Mouse (Mus musculus) embryo, embryonic 10 days (tissue): ENCODE measurements around the gene Mlh3.

Experiments used
- DNase-seq: peaks from one replicate; pipeline ENCODE4 v3.0.0-alpha.2; 2015; ENCODE audit warnings: low spot score

Gene Mlh3

DNA sequence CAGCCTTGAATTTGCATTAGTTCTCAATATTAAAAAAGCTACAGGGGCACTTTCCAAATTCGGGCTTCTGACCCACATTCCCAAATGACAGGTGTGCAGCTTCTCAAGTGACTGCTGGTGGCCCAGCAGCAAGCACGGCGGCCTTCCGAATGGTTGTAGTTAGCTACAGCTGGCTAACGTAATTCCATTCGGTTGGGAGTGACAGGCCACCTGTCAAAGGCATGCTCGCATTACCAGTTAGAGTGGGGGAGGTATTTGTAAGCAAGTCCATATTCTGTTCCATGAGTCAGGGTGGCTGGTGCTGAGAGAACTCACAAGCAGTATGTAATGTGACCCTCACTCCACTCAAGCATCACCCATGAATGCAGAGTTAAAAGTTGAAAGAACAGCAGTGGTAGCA lies 43.2 kb downstream of the Mlh3 start:
- peak; percentile 24 for DNase-seq

DNA sequence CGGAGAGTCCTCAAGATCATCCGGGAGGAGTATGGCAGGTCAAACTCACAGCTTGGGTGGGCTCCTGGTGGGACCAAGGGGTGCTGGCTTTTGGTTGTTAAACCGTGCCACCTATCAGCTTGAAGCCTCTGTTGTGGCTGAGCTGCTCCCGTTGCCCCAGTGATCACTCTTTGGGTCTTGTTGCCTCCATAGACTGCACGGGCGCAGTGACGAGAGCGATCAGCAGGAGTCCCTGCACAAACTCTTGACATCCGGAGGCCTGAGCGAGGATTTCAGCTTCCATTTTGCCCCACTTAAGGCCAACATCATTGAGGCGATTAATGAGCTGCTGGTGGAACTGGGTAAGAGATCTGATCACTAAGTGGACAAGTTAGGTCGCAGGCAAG lies 50.5 kb downstream of the Mlh3 start:
- DNase-seq: peak; percentile 35

DNA sequence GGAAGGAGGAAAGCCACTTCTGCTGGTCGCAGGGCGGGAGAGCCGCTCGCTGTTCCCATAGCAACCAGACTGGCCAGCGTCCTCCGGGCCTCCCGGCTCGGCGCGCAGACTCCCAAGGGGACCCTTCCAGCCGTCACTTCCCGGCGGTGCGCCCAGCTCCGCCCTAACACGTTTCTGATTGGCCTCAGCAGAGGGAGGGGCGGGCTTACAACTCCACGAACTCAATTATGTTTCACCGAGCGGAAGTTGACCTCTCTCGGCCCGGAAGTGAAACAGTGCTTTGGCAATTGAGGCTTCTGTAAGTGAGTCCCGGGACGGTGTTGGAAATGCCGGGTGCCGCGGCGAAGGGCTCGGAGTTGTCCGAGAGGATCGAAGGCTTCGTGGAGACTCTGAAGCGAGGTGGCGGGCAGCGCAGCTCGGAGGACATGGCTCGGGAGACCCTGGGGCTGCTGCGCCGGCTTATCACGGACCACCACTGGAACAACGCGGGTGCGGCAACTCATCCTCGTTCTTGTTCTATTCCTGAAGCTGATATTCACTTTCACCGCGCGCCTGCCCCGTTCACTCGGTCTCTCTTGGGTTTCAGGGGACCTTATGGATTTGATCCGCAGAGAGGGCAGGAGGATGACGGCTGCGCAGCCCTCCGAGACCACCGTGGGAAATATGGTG lies 51.0 kb downstream of the Mlh3 start, which contains the start of gene Eif2b2:
TSS of gene Eif2b2 (plus strand) at position 246 of the 669 bp plus-strand sequence.
- DNase-seq: peak; percentile 99

- no peak for DNase-seq
Measured at GRCm38 (mm10) chr12:85217733-85218310, 52.6 kb downstream of the Mlh3 start.

GRCm38 (mm10) chr12:85215031-85215430 lies 55.4 kb downstream of the Mlh3 start:
- DNase-seq: no peak

- no peak for DNase-seq
Measured at GRCm38 (mm10) chr12:85208687-85209199, 61.7 kb downstream of the Mlh3 start.

GRCm38 (mm10) chr12:85205425-85205824 lies 65.0 kb downstream of the Mlh3 start:
- DNase-seq: no peak

DNA sequence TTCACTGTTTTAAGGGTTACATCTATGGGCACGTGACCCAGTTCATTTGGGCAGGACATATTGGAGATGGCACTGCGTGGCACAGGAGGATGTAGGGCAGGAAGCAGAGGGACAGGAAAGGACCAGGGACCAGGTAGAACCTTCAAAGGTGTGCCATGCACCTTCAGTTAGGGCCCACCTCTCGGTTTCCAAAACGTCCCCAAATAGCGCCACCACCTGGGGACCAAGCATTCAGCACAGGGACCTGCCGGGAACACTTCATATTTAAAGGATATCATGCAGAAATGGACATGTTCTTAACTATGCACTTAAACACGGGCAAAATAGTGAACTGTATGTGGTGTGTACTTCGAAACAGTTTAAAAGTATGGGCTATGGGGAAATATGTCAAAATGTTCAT lies 66.3 kb downstream of the Mlh3 start:
- DNase-seq: no peak

- DNase-seq: no peak
Measured at GRCm38 (mm10) chr12:85203699-85204098, 66.7 kb downstream of the Mlh3 start.

DNA sequence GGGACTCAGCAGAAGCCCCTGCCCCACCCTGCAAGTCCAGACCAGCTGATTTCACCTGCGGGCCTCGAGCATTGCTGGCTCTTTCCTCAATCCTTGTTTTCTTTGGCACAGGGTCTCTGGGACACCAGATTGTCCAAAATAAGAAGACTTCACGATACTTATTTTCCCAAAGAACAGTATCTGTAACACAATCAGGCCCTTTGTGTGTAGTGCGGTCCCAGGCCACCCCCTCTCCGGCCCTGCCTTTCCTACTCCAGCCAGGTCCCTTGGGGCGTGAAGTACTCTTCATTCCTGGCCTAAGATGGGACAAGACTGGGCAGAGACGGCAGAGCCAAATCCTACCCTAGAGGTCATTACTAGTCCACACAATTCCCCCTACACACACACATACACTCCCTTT lies 68.2 kb downstream of the Mlh3 start:
- no peak for DNase-seq

DNA sequence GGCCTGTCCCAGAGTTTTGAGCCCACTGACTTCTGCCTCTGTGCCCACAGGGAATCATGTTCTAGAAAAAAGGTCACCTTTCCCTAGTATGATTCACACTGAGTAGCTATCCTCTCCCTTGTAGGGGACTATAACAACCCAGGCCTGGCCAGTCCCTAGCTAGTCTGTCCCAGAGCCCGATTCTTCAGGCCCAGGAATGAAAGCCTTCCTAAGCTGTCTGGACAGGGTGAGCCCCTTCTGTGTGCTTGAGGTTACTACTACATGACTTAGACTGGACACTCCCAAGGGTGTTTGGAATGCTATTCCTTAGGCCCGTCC lies 68.6 kb downstream of the Mlh3 start:
- no peak for DNase-seq

GRCm38 (mm10) chr12:85200929-85201829 lies 69.2 kb downstream of the Mlh3 start:
- peak; percentile 66 for DNase-seq

GRCm38 (mm10) chr12:85199954-85200353 lies 70.4 kb downstream of the Mlh3 start:
- DNase-seq: no peak

GRCm38 (mm10) chr12:85197936-85198335 lies 72.5 kb downstream of the Mlh3 start:
- peak; percentile 79 for DNase-seq

DNA sequence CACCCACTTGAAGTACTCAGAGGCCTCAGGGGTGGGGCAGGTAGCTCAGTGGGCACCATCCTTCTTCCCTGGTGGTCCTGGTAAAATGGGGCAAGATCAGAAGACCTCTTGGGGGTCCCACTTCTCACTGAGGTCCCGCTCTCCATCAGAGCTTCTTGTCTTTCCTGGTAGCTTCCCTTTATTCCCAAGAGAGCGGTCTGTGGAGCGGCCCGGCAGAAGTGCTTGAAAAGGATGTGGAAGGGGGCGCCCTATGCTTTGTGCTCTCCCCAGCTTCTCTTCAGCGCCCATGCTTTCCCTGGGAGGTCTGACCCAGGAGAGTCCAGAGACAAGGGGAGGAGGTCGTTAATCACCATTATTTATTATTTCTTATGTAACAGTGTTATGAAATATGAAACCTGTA lies 73.0 kb downstream of the Mlh3 start:
- no peak for DNase-seq

DNA sequence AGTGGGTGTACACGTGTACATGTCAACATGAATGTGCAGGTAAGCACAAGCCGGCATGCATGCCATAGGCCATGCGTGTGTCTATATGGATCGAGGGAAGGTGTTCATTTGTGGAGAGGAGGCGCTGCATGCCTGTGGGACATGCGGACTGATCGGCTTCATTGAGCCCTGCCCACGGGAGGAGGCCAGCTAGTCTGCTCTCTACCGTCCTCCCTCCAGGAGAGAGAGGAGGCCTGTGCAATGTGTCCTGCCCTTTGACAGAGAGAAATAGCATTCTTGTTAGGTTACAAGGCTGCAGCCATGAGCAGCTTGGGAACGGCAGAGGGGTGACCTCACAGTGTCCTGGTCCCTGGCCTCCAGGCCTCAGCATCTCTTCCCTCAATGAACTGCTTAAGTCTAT lies 74.2 kb downstream of the Mlh3 start:
- DNase-seq: no peak

DNA sequence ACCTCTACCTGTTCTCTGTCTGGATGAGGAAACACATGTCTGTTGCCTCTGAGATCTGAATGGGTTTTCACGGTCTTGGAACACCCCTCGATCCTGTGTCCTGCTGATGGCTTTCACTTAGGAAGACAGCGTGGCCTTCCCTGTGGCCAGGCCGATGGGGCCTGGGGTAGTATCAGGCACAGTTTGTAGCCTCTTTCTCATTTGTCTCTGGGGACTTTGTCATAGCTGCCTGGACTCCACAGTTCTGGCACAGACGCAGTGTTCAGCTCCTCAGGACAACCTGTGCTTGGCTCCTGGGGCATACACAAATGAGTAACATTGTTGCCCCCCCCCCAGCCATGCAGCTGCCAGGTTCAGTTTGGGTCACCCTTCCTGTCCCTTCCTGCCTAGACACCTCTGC lies 75.3 kb downstream of the Mlh3 start:
- no peak for DNase-seq

DNA sequence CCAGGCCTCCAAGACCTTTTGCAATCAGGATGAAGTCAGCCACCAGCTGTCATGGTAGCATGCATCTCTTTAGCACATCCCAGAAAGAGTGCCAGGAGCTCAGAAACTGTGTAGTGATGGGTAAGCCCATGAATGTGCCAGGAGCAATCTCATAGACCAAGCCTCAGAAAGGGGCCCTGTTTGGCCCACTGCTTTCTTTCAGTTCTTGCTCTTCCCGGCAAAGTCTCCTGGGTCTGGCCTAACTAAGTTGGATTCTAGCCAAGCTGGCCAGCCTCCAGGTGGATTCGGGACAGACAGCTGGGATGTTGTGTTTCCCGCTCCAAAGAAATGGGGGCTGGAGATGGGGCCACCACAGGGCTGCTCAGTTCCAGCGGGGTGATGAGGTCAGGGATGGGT lies 75.8 kb downstream of the Mlh3 start:
- DNase-seq: no peak

DNA sequence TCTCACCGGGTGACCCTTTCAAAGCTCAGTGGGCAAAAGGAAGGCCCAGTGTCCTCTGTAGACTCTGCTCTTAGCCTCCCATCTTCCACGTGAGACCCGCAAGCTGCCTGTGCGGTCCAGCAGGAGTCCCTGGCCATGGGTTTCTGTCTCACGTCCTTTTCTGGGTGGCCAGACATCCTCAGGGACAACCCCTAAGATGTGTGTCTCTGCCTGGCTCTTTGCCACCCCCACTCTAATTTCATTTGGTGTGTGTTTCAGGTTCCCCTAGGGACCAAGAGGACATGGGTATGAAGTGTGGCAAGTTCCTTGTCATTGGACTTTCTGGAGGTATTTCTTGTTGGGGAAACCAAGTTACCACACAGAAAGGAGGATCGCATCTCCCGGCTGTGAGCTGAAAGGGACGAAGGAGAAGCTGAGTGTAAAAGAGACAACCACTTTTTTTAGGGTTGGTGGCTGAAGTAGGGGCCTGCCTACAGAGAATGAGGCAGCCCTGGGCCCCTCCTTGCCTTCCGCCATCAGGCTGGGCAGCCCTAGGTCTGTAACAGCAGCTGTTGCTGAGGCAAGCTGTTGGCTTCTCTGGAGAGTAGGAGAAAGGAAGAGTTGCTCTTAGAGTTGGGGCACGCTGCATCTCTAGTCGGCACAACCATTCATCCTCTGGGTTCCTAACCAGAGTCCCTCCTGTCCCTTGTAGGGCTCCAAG lies 76.3 kb downstream of the Mlh3 start:
- DNase-seq: no peak

DNA sequence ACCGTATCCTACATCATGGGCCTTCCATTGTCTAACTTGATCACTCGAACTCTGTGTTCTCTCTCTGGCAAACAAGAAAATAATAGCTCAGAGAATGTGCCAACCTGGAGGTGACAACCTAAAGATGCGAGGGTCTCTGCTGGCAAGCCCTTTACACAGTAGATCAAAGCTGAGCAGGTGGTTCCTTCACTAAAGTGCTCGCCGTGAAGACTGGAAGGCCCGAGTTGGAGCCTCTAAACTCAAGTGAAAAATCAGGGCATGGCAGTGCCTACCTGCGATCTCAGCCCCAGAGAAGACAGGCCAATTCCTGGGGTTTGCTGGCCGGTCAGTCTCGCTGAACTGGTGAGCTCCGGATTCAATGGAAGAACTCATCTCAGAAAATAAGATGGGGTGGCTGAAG lies 77.3 kb downstream of the Mlh3 start:
- DNase-seq: no peak

- DNase-seq: no peak
Measured at GRCm38 (mm10) chr12:85192461-85193108, 77.8 kb downstream of the Mlh3 start.

DNA sequence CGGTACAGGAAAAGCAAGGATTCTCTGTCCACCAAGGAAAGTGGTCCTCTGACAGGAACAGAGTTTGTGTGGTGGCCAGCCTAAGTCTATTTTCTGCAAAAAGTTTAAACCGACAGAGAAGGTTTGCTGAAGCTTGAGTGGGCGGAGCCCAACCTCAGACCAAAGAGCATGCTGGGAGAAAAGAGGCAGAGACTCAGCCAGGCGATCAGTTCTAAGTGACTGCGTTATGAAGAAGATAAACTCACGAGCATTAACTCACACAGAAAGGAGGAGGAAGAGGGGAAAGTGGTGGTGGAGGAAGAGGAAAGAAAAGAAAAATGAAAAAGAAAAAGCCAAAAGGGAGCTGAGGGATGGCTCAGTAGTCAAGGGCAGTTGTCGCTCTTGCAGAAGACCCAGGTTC lies 80.1 kb downstream of the Mlh3 start:
- DNase-seq: no peak
